Mouse (Mus musculus): ENCODE data around the gene Nudt12. TPM values are rescaled to one million over a fixed set of nuclear protein-coding genes. Genes with fewer than 3 reads are reported as not detected.

Gene Nudt12
- total RNA-seq (2021) = 47.1 and 48.6 TPM in 2 replicates
- long read RNA-seq, experiment 1, full-length matches to known transcripts = 9 of 10 reads
- long read RNA-seq, experiment 1, partial matches to known transcripts = 0 of 10 reads
- long read RNA-seq, experiment 1, other reads (novel, unspliced or antisense) = 1 of 10 reads
- long read RNA-seq, experiment 2, full-length matches to known transcripts = 10 of 12 reads
- long read RNA-seq, experiment 2, partial matches to known transcripts = 0 of 12 reads
- long read RNA-seq, experiment 2, other reads (novel, unspliced or antisense) = 2 of 12 reads

DNA sequence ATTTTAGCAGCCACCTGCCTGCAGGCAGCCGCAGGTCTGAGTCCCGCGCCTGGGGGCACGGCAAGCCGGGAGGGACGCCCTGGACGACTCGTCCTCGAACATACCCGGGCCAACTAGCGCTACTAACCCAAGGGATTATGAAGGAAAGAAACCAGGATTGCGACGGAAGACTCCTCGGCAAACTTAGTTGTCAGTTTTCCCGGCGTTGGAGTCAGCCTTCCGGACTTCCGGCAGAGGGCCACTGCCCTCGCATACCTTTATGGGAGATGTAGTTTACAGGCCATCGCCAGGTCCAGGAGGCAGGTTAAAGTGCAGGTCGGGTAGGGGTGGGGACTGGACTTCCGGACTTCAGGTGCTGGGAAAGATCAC is at the start of gene Nudt12:
Gene Nudt12, minus strand, starts transcription at position 282 of the 369 bp plus-strand sequence.
- peak; percentile 84 for DNase-seq

DNA sequence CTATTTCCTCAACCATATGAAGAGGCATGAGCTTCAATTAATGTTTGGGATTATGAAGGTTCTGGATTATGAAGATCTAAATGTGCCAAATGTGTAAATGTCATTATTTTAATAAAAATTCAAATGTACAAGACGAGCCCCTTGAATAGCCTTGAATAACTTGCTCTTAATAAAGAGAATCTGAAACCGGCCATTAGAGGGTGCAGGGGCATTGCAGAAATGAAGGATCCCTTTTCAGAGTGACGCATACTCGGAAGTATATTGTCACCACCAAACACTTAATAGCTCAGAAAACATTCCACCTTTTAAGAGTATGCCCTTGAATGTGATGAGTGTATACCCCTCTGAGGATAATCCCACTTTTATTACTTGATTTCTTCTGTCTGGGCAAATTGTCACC is 40.1 kb upstream of the Nudt12 start:
- no peak for DNase-seq

DNA sequence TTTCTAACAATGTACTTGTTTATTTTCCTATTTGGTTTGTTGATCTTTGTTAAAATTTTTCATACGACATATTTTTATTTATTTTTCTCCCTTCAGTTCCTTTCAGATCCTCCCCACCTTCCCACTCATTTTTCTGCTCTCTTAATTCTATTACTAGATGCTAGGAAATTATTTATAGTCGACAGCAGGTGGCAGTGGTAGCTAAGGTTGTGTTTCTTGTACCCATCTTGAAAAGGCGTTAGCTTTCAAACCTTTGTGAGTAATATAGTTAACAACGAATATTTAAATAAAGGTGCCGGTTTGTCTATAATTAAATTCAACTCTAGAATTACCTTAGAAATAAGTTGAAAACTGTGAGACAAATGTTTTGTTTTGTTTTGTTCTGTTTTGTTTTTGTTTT is 26.6 kb upstream of the Nudt12 start:
- peak; percentile 22 for DNase-seq

DNA sequence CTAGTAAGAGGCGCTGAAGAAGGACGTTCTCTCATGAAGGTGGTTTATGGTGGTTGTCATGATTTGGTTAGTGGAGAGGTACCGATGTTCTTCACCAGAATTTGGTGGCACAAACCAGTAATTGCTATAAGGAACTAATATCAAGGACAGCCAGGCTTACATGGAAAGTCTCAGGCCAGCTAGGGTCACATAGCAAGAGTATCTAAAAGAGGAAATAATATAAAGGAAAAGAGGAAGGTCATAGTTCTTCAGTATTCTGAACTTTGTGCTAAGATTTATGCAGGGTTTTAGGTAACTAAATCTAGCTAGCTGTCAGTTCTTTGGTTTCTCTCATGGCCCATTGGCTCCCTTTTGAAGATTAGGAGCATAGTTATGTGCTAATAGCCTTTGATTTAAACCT is 20.3 kb upstream of the Nudt12 start:
- no peak for DNase-seq

DNA sequence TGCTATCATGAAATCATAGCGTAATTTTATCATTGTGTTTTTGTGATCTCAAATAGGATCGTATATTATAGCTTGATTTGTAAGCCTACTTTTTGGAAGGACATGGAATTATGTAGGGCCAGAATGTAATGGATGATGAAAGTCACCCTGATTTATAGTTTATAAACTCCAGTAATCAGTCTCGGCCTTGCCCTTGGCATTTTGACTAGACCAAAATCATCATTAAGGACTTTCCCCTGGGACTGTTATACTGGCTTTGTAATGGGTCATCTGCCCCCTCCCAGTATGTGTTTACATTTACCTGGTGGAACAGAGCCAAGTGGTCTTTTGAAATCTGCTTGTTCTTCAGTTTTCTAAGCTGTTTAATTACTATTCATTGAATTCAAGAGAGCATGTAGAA is 13.2 kb upstream of the Nudt12 start:
- peak; percentile 27 for DNase-seq

DNA sequence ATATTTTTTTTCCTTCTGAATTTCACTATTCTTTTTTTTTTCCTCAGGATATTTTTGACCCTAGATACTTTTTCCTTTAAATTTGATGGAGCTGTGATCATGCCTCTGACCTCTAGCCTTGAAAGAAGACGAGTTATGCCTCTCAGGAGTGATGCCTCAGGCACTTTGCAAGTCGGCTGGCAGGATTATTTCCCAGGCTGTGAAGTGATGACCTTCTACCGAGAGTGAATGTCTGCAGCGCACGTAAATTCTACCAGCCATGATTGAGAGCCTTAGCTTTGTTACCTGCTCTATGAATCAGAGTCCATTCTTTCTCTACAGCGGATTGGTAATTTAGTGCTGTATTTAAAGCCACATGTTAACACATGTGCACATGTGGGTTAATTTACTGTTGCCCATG is 11.3 kb upstream of the Nudt12 start:
- peak; percentile 21 for DNase-seq

DNA sequence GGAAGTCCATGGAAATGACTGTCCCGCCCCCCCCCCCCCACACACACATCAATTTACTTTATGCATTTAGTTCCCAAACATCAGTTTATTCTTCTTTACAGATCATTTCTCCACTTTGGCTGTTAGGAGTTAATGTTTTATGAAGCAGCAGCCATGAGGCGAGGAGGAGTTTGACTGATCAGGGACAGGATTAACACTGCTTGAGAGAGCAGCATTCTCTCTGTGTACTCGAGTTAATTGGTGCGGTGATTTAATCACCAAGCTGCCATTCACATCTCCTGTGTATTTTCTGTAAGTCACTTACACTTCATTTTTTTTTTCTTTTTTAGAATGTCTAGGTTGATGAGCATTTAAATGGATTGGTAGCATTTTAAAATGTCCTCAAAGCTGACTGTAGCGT is 10.8 kb upstream of the Nudt12 start:
- no peak for DNase-seq

DNA sequence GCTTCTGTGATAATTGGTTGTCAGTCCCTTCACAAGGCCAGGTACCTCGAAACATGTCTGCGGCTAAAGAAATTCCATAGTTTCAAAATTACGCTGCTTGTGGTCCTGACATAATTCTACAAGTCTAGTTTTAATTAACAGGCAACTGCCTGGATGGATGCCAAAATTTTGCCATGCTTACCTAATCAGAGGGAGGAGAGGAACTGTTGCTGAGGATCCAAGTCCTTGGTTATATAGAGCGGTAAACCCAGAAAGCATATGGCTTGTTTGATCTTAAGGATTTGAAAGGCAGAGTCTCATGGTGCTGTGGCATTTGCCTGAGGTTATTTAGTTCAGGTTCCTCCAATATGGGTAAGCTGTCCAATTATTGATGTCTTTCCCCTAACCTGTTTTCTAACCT is 5.5 kb upstream of the Nudt12 start:
- DNase-seq = no peak

DNA sequence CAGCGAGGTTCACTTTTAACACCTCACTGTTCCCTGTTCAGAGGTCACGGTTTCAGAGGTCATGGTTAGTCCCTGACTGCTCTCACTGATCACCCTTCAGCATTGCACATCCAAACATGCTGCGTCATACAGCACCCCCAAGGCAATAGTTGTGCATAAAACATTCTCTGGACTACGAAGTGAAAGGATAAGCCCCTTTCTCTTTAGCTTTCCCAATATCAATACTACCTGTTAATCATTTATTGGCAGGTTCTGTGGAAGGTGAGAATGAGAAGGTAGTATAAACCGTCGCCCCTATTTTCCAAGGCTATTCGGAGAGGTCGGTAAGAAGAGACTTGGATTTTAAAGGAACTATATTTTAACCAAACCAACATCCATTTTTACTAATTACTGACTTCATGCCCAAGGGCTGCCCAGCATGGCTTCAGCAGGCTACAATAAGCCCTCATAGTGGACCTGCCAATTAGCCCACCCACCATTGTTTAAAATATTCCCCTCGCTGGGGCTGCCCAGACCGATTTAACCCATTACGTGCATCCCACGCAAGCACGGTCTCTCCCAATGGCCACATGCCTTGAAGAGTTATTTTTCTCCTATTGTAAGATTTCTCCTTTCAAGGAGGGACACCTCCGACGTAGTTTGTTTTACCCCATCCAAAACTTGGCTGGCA is 616 bp downstream of the Nudt12 start:
- peak; percentile 62 for DNase-seq

DNA sequence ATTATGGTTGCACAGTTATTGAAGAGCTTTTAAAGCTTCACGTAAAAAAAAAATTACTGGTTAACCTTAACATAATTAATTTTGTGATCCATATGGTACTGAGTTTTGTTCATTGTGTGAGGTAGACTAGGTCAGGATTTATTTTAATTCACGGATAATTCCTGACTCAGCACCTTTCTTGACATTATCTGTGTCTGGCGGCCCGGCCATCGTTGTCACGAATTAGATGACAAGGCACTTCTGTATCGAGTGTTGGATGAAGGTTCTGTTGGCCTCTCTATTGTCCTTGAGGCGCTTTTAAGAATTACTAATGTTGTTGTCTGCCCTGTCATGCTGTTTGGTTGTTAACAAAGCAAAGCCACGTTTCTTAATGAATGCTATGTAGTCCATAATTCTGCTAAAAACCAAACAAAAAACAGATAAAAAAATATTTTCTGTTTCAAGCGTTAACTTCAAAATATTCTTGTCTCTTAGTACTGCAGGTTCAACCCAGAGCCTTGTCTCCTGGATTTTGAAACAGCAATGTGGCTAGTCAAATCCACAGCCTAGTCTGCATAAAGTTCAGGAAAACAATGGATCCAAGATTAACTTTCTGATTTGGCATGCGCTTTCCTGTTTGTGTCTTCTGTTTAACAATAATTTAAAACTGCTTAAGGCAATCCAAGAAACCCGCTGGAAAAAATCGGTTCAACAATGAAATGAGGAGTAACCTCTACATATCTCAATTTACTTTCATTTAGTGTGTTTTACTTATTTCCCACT is 1.4 kb downstream of the Nudt12 start:
- no peak for DNase-seq

DNA sequence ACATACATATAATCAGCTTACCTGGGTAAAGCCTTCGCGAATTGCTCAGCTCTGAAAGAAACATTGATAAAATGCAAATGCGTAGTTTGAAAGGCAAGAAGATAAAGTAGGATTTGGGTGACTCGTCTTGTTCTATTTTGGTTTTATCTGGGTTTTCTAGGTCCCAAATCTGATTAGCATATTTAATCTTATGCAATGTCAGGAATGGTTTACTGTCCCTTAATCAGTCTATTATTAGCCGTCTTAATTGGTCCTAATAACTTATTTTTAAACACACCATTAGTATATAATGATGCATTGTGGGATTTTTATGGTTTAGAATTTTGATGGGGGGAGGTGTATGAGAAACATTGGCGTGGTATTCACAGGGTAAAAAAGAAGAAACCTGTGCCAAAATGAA is 21.9 kb downstream of the Nudt12 start, which contains the start of gene Pdzph1:
Gene Pdzph1, minus strand, starts transcription at position 101 of the 400 bp plus-strand sequence.
- DNase-seq = no peak

DNA sequence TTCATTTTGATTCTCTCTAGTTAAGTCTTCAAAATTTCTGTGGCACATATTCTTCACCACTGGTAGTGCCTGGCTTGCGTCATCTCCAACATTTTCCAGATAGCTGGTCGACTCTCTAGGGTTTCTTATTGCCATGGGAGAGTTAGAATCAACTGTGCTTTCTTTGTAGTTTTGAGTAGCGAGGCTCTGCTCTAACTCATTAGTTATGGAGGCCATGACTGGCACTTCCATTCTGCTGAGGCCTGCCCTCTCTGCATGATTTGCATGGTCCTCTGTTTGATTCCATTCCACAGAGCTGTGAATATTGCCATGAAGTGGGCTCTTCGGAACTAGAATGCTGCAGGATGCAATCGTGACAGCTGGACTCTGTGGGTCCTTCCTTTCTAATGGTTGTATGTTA is 39.9 kb downstream of the Nudt12 start:
- no peak for DNase-seq

DNA sequence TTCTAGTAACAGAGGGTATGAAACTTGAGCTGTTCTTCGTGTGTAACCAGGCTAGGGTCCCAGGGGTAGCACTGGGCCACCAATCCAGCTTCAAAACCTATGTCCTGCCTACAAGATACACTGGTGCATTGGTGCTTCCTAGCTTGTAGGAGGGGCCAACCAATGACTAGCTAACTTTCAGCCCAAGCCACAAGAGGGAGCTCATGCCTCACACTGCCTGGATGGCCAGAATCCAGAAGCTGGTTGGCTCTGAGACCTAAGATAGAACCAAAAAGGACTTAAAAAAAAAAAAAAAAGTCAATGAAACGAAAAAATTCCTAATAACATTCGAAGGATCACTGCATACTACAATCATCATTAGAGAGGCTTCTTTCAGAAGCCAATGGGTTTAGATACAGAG is 53.3 kb downstream of the Nudt12 start:
- peak; percentile 82 for DNase-seq

DNA sequence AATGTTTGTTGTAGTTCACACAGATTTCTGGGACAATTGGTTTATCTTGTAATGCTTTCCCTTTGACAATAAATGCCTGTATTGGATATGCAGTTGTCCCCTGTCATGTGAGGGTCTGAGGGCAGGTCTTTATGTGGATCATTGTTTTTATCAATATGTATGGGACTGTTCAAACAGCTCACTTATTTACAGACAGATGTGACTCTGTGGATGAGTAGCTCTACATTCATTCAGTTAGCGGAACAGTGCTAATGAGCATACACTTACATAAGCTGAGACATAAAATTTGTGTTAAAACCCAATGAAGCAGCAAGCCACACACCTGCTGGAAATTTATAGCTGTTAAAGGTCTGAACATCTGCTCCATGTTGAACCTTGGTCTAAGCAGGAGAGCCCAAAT is 56.1 kb downstream of the Nudt12 start:
- DNase-seq = no peak

Other genes starting within 250 kb of the Nudt12 start
- 0.41 and 0.89 TPM in 2 replicates for gene Pdzph1, start 22.0 kb downstream of the Nudt12 start, total RNA-seq (2021)